Mouse (Mus musculus): ENCODE results near the gene Tulp4. TPM values are rescaled to one million over a fixed set of nuclear protein-coding genes. Genes with fewer than 3 reads are reported as not detected.

The Tulp4 gene
- 100 to 1,000 TPM; 301 to 317 TPM for total RNA-seq (2021)

GRCm38 (mm10) chr17:6106361-6107014 lies at the start of gene Tulp4:
Gene Tulp4, plus strand, starts transcription at chr17:6106437.
- intact Hi-C loops (cut with DNase I): loop anchor here (5.0 to 10.0 kb wide), 2 partner anchors 76 to 98 kb away; no protein-coding TSS in a partner anchor
- DNase-seq (ENCODE audit: low spot score in 2 of 2): peak; percentile 85

- intact Hi-C loops (cut with DNase I): loop anchor here (5.0 kb wide), 1 partner anchor 605 kb away; no protein-coding TSS in a partner anchor
- no peak for DNase-seq (ENCODE audit: low spot score in 2 of 2)
Observed at GRCm38 (mm10) chr17:6062793-6063192, 43.4 kb upstream of the Tulp4 start.

GRCm38 (mm10) chr17:6063532-6063931 lies 42.7 kb upstream of the Tulp4 start:
- intact Hi-C loops (cut with DNase I): loop anchor here (5.0 kb wide), 1 partner anchor 606 kb away; no protein-coding TSS in a partner anchor
- DNase-seq (ENCODE audit: low spot score in 2 of 2): no peak

GRCm38 (mm10) chr17:6066021-6066420 lies 40.2 kb upstream of the Tulp4 start:
- no peak for DNase-seq (ENCODE audit: low spot score in 2 of 2)
- intact Hi-C loops (cut with DNase I): no loop called here

- no peak for DNase-seq (ENCODE audit: low spot score in 2 of 2)
- intact Hi-C loops (cut with DNase I): no loop called here
Observed at GRCm38 (mm10) chr17:6067613-6068012, 38.6 kb upstream of the Tulp4 start.

- DNase-seq (ENCODE audit: low spot score in 2 of 2): no peak
- intact Hi-C loops (cut with DNase I): no loop called here
Observed at GRCm38 (mm10) chr17:6069866-6070265, 36.4 kb upstream of the Tulp4 start.

- intact Hi-C loops (cut with DNase I): no loop called here
Observed at GRCm38 (mm10) chr17:6073405-6073804, 32.8 kb upstream of the Tulp4 start.

GRCm38 (mm10) chr17:6079287-6080122 lies 26.7 kb upstream of the Tulp4 start, which contains the start of the genes Serac1 and Gtf2h5:
Gene Serac1, minus strand, starts transcription at chr17:6079741.
Gene Gtf2h5, plus strand, starts transcription at chr17:6079786.
- intact Hi-C loops (cut with DNase I): no loop called here

More at GRCm38 (mm10) chr17:6073405-6073804, 32.8 kb upstream of the Tulp4 start:
- DNase-seq (ENCODE audit: low spot score in 2 of 2): no peak

GRCm38 (mm10) chr17:6083323-6083890 lies 22.8 kb upstream of the Tulp4 start:
- intact Hi-C loops (cut with DNase I): no loop called here
- DNase-seq (ENCODE audit: low spot score in 2 of 2): no peak

More at GRCm38 (mm10) chr17:6079287-6080122, 26.7 kb upstream of the Tulp4 start, which contains the start of the genes Serac1 and Gtf2h5:
- DNase-seq (ENCODE audit: low spot score in 2 of 2): peak; percentile 98 to 99

- no peak for DNase-seq (ENCODE audit: low spot score in 2 of 2)
- intact Hi-C loops (cut with DNase I): no loop called here
Observed at GRCm38 (mm10) chr17:6091604-6092003, 14.6 kb upstream of the Tulp4 start.

GRCm38 (mm10) chr17:6095579-6095978 lies 10.7 kb upstream of the Tulp4 start:
- intact Hi-C loops (cut with DNase I): no loop called here
- no peak for DNase-seq (ENCODE audit: low spot score in 2 of 2)

GRCm38 (mm10) chr17:6097884-6098283 lies 8.4 kb upstream of the Tulp4 start:
- intact Hi-C loops (cut with DNase I): no loop called here
- peak; percentile 23 to 36 for DNase-seq (ENCODE audit: low spot score in 2 of 2)

- intact Hi-C loops (cut with DNase I): loop anchor here (10.0 kb wide), 1 partner anchor 103 kb away; no protein-coding TSS in a partner anchor
- DNase-seq (ENCODE audit: low spot score in 2 of 2): no peak
Observed at GRCm38 (mm10) chr17:6102287-6102686, 4.0 kb upstream of the Tulp4 start.

GRCm38 (mm10) chr17:6103566-6103965 lies 2.7 kb upstream of the Tulp4 start:
- DNase-seq (ENCODE audit: low spot score in 2 of 2): no peak
- intact Hi-C loops (cut with DNase I): loop anchor here (10.0 kb wide), 1 partner anchor 101 kb away; no protein-coding TSS in a partner anchor

- peak; percentile 58 to 60 for DNase-seq (ENCODE audit: low spot score in 2 of 2)
- intact Hi-C loops (cut with DNase I): loop anchor here (5.0 to 10.0 kb wide), 2 partner anchors 75 to 98 kb away; no protein-coding TSS in a partner anchor
Observed at GRCm38 (mm10) chr17:6107015-6107601, 871 bp downstream of the Tulp4 start.

- intact Hi-C loops (cut with DNase I): loop anchor here (5.0 to 10.0 kb wide), 2 partner anchors 74 to 97 kb away; no protein-coding TSS in a partner anchor
- DNase-seq (ENCODE audit: low spot score in 2 of 2): no peak
Observed at GRCm38 (mm10) chr17:6108175-6108574, 1.9 kb downstream of the Tulp4 start.

- intact Hi-C loops (cut with DNase I): loop anchor here (5.0 kb wide), 1 partner anchor 51 kb away; no protein-coding TSS in a partner anchor
Observed at GRCm38 (mm10) chr17:6110956-6111355, 4.7 kb downstream of the Tulp4 start.

GRCm38 (mm10) chr17:6113653-6114052 lies 7.4 kb downstream of the Tulp4 start:
- intact Hi-C loops (cut with DNase I): loop anchor here (5.0 kb wide), 1 partner anchor 49 kb away; no protein-coding TSS in a partner anchor

More at GRCm38 (mm10) chr17:6110956-6111355, 4.7 kb downstream of the Tulp4 start:
- no peak for DNase-seq (ENCODE audit: low spot score in 2 of 2)

GRCm38 (mm10) chr17:6115085-6115484 lies 8.8 kb downstream of the Tulp4 start:
- intact Hi-C loops (cut with DNase I): no loop called here
- no peak for DNase-seq (ENCODE audit: low spot score in 2 of 2)

More at GRCm38 (mm10) chr17:6113653-6114052, 7.4 kb downstream of the Tulp4 start:
- DNase-seq (ENCODE audit: low spot score in 2 of 2): no peak

Measured in left cerebral cortex, postnatal 36 days (tissue).